In genomic region chr16:30069950-30070770, GRCm38 (mm10) we compare ENCODE assay signal across 8 mouse cellular contexts. TPM values are rescaled to one million over a fixed set of nuclear protein-coding genes. Genes with fewer than 3 reads are reported as not detected.
DNase-seq lines count a peak whose midpoint lies in the region; ATAC-seq and TF ChIP-seq lines count a peak whose summit lies in the region.

No protein-coding gene starts in this region.

- peak; percentile 85 for DNase-seq in 3T3-L1 (ENCODE audit: low read depth, low spot score)
- DNase-seq in adrenal gland, postnatal 10 days = peak; percentile 95
- peak; percentile 89 for DNase-seq in heart, embryonic 10.5 days (ENCODE audit: low spot score)
- peak; percentile 52 for DNase-seq in liver, embryonic 13.5 days
- DNase-seq in neural tube, embryonic 10.5 days (ENCODE audit: extremely low spot score, low spot score) = peak; percentile 82
- peak; percentile 95 for DNase-seq in stomach, postnatal 0 days (ENCODE audit: low spot score)

- TF ChIP-seq CTCF in stomach, postnatal 0 days (IDR thresholded peaks at IDR 0.05; ENCODE audit: low read depth) = no peak

- peak overlapping the region; percentile 97 for H3K27ac ChIP-seq in embryonic facial prominence, embryonic 13.5 days
- peak overlapping the region; percentile 92 for H3K27ac ChIP-seq in heart, embryonic 10.5 days
- H3K27ac ChIP-seq in kidney, embryonic 14.5 days (ENCODE audit: low read depth, low read length) = peak overlapping the region; percentile 98
- peak overlapping the region; percentile 84 for H3K27ac ChIP-seq in liver, embryonic 13.5 days
- peak overlapping the region; percentile 97 for H3K27ac ChIP-seq in stomach, postnatal 0 days (replicated peaks)

- peaks cover 41% of the 10 kb centered on the region for H3K4me1 ChIP-seq in embryonic facial prominence, embryonic 13.5 days
- H3K4me1 ChIP-seq in heart, embryonic 10.5 days = peaks cover 36% of the 10 kb centered on the region
- H3K4me1 ChIP-seq in kidney, embryonic 14.5 days (ENCODE audit: control insufficient read depth, insufficient read depth, low read length) = peaks cover 27% of the 10 kb centered on the region
- peaks cover 48% of the 10 kb centered on the region for H3K4me1 ChIP-seq in liver, embryonic 13.5 days (replicated peaks)
- peaks cover 8% of the 10 kb centered on the region for H3K4me1 ChIP-seq in stomach, postnatal 0 days (replicated peaks; ENCODE audit: control insufficient read depth, insufficient read depth)

- H3K9ac ChIP-seq in embryonic facial prominence, embryonic 13.5 days = peak overlapping the region; percentile 68
- peak overlapping the region; percentile 67 for H3K9ac ChIP-seq in kidney, embryonic 14.5 days (ENCODE audit: low read depth, low read length)
- peak overlapping the region; percentile 69 for H3K9ac ChIP-seq in liver, embryonic 13.5 days
- peak overlapping the region; percentile 74 for H3K9ac ChIP-seq in stomach, postnatal 0 days (ENCODE audit: low read length)

- ATAC-seq in embryonic facial prominence, embryonic 13.5 days (ENCODE audit: insufficient number of reproducible peaks, insufficient read depth, low FRiP score, low TSS enrichment, low read depth) = peak; percentile 81
- ATAC-seq in kidney, embryonic 14.5 days (ENCODE audit: low FRiP score, low TSS enrichment) = peak; percentile 78
- peak; percentile 65 for ATAC-seq in liver, embryonic 13.5 days (ENCODE audit: low read depth)
- ATAC-seq in stomach, postnatal 0 days (ENCODE audit: low FRiP score, low TSS enrichment) = peak; percentile 91

- peak overlapping the region; percentile 42 for H3K4me3 ChIP-seq in embryonic facial prominence, embryonic 13.5 days
- peak overlapping the region; percentile 61 for H3K4me3 ChIP-seq in heart, embryonic 10.5 days
- peak overlapping the region; percentile 41 for H3K4me3 ChIP-seq in kidney, embryonic 14.5 days (ENCODE audit: low read length)
- peak overlapping the region; percentile 58 for H3K4me3 ChIP-seq in liver, embryonic 13.5 days (replicated peaks)
- peak overlapping the region; percentile 49 for H3K4me3 ChIP-seq in stomach, postnatal 0 days (ENCODE audit: low read depth, low read length)

- no peaks in the 10 kb centered on the region for H3K36me3 ChIP-seq in embryonic facial prominence, embryonic 13.5 days
- H3K36me3 ChIP-seq in heart, embryonic 10.5 days = no peaks in the 10 kb centered on the region
- H3K36me3 ChIP-seq in kidney, embryonic 14.5 days (ENCODE audit: control insufficient read depth, insufficient read depth, low read length) = peaks cover 6% of the 10 kb centered on the region; the same call in 1 of the 2 replicates
- H3K36me3 ChIP-seq in liver, embryonic 13.5 days = 0 out of 2 replicates have a peak, but pooled peaks cover 3% of the 10 kb centered on the region
- H3K36me3 ChIP-seq in stomach, postnatal 0 days (ENCODE audit: control insufficient read depth, insufficient read depth, low read length) = no peaks in the 10 kb centered on the region

- H3K9me3 ChIP-seq in embryonic facial prominence, embryonic 13.5 days = no peaks in the 10 kb centered on the region
- no peaks in the 10 kb centered on the region for H3K9me3 ChIP-seq in heart, embryonic 10.5 days
- H3K9me3 ChIP-seq in kidney, embryonic 14.5 days (ENCODE audit: control insufficient read depth, low read length) = no peaks in the 10 kb centered on the region
- H3K9me3 ChIP-seq in liver, embryonic 13.5 days (replicated peaks) = no peaks in the 10 kb centered on the region
- H3K9me3 ChIP-seq in stomach, postnatal 0 days (ENCODE audit: control insufficient read depth, low read length) = no peaks in the 10 kb centered on the region

- H3K4me2 ChIP-seq in embryonic facial prominence, embryonic 13.5 days = peak overlapping the region; percentile 81
- H3K4me2 ChIP-seq in kidney, embryonic 14.5 days (replicated peaks; ENCODE audit: low read depth, low read length) = peak overlapping the region; percentile 53
- H3K4me2 ChIP-seq in liver, embryonic 13.5 days = peak overlapping the region; percentile 81
- H3K4me2 ChIP-seq in stomach, postnatal 0 days (replicated peaks; ENCODE audit: low read depth) = peak overlapping the region; percentile 87

- H3K27me3 ChIP-seq in embryonic facial prominence, embryonic 13.5 days = no peaks in the 10 kb centered on the region
- H3K27me3 ChIP-seq in heart, embryonic 10.5 days (ENCODE audit: insufficient read depth, poor library complexity, severe bottlenecking) = peaks cover 15% of the 10 kb centered on the region; the same call in 1 of the 2 replicates
- no peaks in the 10 kb centered on the region for H3K27me3 ChIP-seq in kidney, embryonic 14.5 days (ENCODE audit: control insufficient read depth, insufficient read depth, low read length)
- peaks cover 77% of the 10 kb centered on the region for H3K27me3 ChIP-seq in liver, embryonic 13.5 days
- no peaks in the 10 kb centered on the region for H3K27me3 ChIP-seq in stomach, postnatal 0 days (ENCODE audit: control insufficient read depth, insufficient read depth, low read length)

- TF ChIP-seq EP300 in stomach, postnatal 0 days (optimal IDR thresholded peaks at IDR 0.05) = peak; percentile 66

- WGBS in embryonic facial prominence, embryonic 13.5 days = under 1% methylated on average over 63 of the region's 82 CpGs
- whole genome bisulfite sequencing in heart, embryonic 10.5 days = under 1% methylated on average over 72 of the region's 82 CpGs
- WGBS in kidney, embryonic 14.5 days = 1% methylated on average over 71 of the region's 82 CpGs
- under 1% methylated on average over 80 of the region's 82 CpGs for WGBS in liver, embryonic 13.5 days (ENCODE audit: insufficient replicate concordance)
- 1% methylated on average over 48 of the region's 82 CpGs for WGBS in stomach, postnatal 0 days

RNA-seq across cellular contexts. Expression of gene Hes1, which starts 6.0 kb away (rescaled TPM):
- total RNA-seq in adrenal gland, postnatal 10 days (2021) = 10 to 100 TPM; 28.7 to 35.5 TPM
- 42.9 and 44.3 TPM in 2 replicates for polyA plus RNA-seq in embryonic facial prominence, embryonic 13.5 days (2015; fragmentation: Nextera tagmentation; extraction: Ambion mirVana)
- 25.1 and 35.2 TPM in 2 replicates for polyA plus RNA-seq in heart, embryonic 10.5 days (2016; fragmentation: Nextera tagmentation; extraction: Ambion mirVana)
- polyA plus RNA-seq in kidney, embryonic 14.5 days (2014; fragmentation: Nextera tagmentation; extraction: Ambion mirVana) = 68.7 and 82.2 TPM in 2 replicates
- polyA plus RNA-seq in liver, embryonic 13.5 days (2015; fragmentation: Nextera tagmentation; extraction: Ambion mirVana) = 5.9 and 6.9 TPM in 2 replicates
- polyA plus RNA-seq in stomach, postnatal 0 days (2015; fragmentation: Nextera tagmentation; extraction: Ambion mirVana) = 66.2 and 73.1 TPM in 2 replicates

Comparison
In these comparisons a context has a peak if more than half of its experiments do, and no peak if none do; other contexts are left out.
1. Peak in every context shown above with its lines: DNase-seq, ATAC-seq, H3K4me3 ChIP-seq and H3K27ac ChIP-seq.